Mouse (Mus musculus) adrenal gland, adult 10 weeks (tissue): Measurements from ENCODE around the gene Akap11. TPM values are rescaled to one million over a fixed set of nuclear protein-coding genes. Genes with fewer than 3 reads are reported as not detected.

Experiments
- polyA plus RNA-seq: library from polyadenylated mRNA; stranded (reverse); fragments of 350-450 nt; fragmentation: Illumina TruSeq; extraction: RNeasy Lipid Tissue Mini Kit (QIAGEN cat#74804); gene quantifications from one replicate; pipeline ENCODE4 v1.2.3, GENCODE M21; 2014; ENCODE audit warnings: low read depth, low replicate concordance

Akap11 gene
- polyA plus RNA-seq, result 112 TPM

GRCm38 (mm10) chr14:78536281-78537165 is at the start of gene Akap11:
Akap11 (minus strand) TSS chr14:78536808.

Other genes starting within 250 kb of the Akap11 start
- gene Tnfsf11, start 228.8 kb downstream of the Akap11 start, polyA plus RNA-seq, result not detected
- gene Dgkh, start 196.0 kb upstream of the Akap11 start, polyA plus RNA-seq, result 9.2 TPM